Mouse (Mus musculus) layer of hippocampus, adult 8-10 months (tissue): ENCODE measurements at regions not wholly inside any gene's neighbourhood (a gene's known extent, or its start where the extent isn't known, plus 50 kb on each side); places are given as distances from the start of the nearest gene placed in this dataset.

Experiments
- DNase-seq, 2 experiments: peaks; one replicate each; pipeline ENCODE4 v3.0.0; 2022; ENCODE audit warnings: low spot score in 2 of 2

GRCm38 (mm10) chr5:27906550-27906949 lies 64.6 kb downstream of the Htr5a start:
- peak; percentile 5 to 9 for DNase-seq

DNA sequence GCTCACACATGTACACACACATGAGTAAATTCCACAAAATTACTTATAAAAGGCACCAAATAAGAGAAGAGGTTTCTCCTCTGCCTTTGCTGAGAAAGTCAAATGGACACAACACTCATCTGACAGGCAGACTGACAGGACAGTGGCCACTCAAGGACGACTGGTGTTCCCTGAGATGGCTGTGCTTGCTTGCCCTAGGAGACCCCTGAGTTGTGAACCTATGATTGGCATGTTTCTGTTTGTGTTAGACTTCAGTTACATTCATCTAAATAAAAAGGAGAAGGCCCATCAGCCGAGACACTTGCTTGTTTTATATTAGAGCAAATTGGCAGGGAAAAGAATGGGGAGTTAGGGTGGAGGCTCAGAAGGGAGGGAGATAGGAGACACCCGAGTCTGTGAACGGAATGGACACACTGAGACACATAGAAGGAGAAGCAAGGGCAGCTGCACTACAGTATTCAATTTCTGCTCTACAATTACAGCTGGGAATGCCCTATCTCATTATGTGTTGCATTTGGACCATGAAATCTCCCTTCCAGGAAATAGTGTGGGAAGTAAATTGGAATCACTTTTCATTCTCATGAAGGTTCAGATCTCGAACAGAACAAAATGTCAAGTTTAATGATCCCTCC lies 66.5 kb downstream of the Htr5a start:
- no peak for DNase-seq
